9 mouse cellular contexts compared by ENCODE assay signal in the genomic region with DNA sequence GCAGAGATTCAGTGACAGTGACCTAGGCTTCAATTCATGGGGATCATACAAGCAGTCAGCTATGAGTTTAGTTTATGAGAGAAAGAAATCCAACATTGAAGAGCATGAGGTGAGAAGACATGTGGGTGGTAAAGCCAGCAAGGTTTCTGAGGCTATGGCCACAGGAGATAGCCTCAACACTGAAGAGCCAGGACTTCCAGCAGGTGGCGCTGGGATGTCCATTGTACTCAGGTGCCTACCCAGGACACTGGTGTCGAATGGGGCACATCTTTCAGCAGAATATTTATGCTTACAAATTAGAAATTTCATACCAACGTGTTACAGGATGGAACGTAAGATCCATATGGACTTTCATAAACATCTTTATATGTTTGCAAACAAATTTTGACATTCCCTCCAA. TPM values are rescaled to one million over a fixed set of nuclear protein-coding genes. Genes with fewer than 3 reads are reported as not detected.
A peak's percentile ranks its signal among the peaks of the same experiment; 100 is the strongest.
DNase-seq lines count a peak whose midpoint lies in the region; ATAC-seq and TF ChIP-seq lines count a peak whose summit lies in the region.
"Had no signal": no experiment of that assay in that cellular context is flagged by ENCODE, and none has a peak within 500 bp of the region (broad histone marks: within the 10 kb centered on the region; RNA-seq: fewer than 3 reads in every experiment).

No protein-coding gene starts in this region.

- no peak overlapping the region for H3K4me3 ChIP-seq in kidney, embryonic 14.5 days (ENCODE audit: low read length)
- H3K4me3 ChIP-seq in ES-Bruce4 (ENCODE audit: low read depth, low read length) = no peak overlapping the region
- H3K4me3 ChIP-seq in bone marrow macrophage, adult 2 months (ENCODE audit: insufficient read depth, low read length) = no peak overlapping the region
- no peak overlapping the region for H3K4me3 ChIP-seq in liver, postnatal 0 days (ENCODE audit: low read depth, low read length)
- no peak overlapping the region for H3K4me3 ChIP-seq in small intestine, adult 2 months (ENCODE audit: low read depth, low read length)
- H3K4me3 ChIP-seq: liver, embryonic 15.5 days had no signal

- H3K9me3 ChIP-seq in kidney, embryonic 14.5 days (ENCODE audit: control insufficient read depth, low read length) = no peaks in the 10 kb centered on the region
- no peaks in the 10 kb centered on the region for H3K9me3 ChIP-seq in ES-Bruce4 (replicated peaks; ENCODE audit: control insufficient read depth, insufficient read depth, low read length, poor library complexity, severe bottlenecking)
- H3K9me3 ChIP-seq in liver, postnatal 0 days (ENCODE audit: low read length) = no peaks in the 10 kb centered on the region
- H3K9me3 ChIP-seq: liver, embryonic 15.5 days had no signal

- H3K27me3 ChIP-seq in kidney, embryonic 14.5 days (ENCODE audit: control insufficient read depth, insufficient read depth, low read length) = no peaks in the 10 kb centered on the region
- no peaks in the 10 kb centered on the region for H3K27me3 ChIP-seq in ES-Bruce4 (ENCODE audit: control insufficient read depth, insufficient read depth, low read length, poor library complexity, severe bottlenecking)
- H3K27me3 ChIP-seq in liver, postnatal 0 days (ENCODE audit: insufficient read depth, low read length) = no peaks in the 10 kb centered on the region
- H3K27me3 ChIP-seq in small intestine, adult 2 months (ENCODE audit: control insufficient read depth, insufficient read depth, low read length) = no peaks in the 10 kb centered on the region
- H3K27me3 ChIP-seq: liver, embryonic 15.5 days had no signal

- H3K4me2 ChIP-seq in kidney, embryonic 14.5 days (replicated peaks; ENCODE audit: low read depth, low read length) = no peak overlapping the region
- no peak overlapping the region for H3K4me2 ChIP-seq in liver, postnatal 0 days (ENCODE audit: low read depth, low read length)
- H3K4me2 ChIP-seq: liver, embryonic 15.5 days had no signal

- no peak for ATAC-seq in kidney, embryonic 14.5 days (ENCODE audit: low FRiP score, low TSS enrichment)
- ATAC-seq in erythroblast, adult 5-6 weeks (replicated peaks; ENCODE audit: low FRiP score, poor library complexity, severe bottlenecking) = peak; percentile 71; the same call in 1 of the 2 replicates
- ATAC-seq in liver, postnatal 0 days = no peak

- no peaks in the 10 kb centered on the region for H3K36me3 ChIP-seq in kidney, embryonic 14.5 days (ENCODE audit: control insufficient read depth, insufficient read depth, low read length)
- no peaks in the 10 kb centered on the region for H3K36me3 ChIP-seq in ES-Bruce4 (ENCODE audit: control insufficient read depth, insufficient read depth, low read length, poor library complexity, severe bottlenecking)
- H3K36me3 ChIP-seq in liver, postnatal 0 days (replicated peaks; ENCODE audit: insufficient read depth, low read length) = no peaks in the 10 kb centered on the region
- no peaks in the 10 kb centered on the region for H3K36me3 ChIP-seq in small intestine, adult 2 months (ENCODE audit: control insufficient read depth, insufficient read depth, low read length)
- H3K36me3 ChIP-seq: liver, embryonic 15.5 days had no signal

- TF ChIP-seq EP300 in ES-Bruce4 (IDR thresholded peaks at IDR 0.05; ENCODE audit: insufficient read depth, low read depth, low read length) = no peak
- no peak for TF ChIP-seq EP300 in liver, postnatal 0 days (IDR thresholded peaks at IDR 0.05; ENCODE audit: low read depth)

- TF ChIP-seq POLR2A in ES-Bruce4 (IDR thresholded peaks at IDR 0.05; ENCODE audit: insufficient read depth, low read length) = no peak
- TF ChIP-seq POLR2A in bone marrow macrophage, adult 2 months (IDR thresholded peaks at IDR 0.05; ENCODE audit: borderline replicate concordance, low read depth, low read length) = no peak
- no peak for TF ChIP-seq POLR2A in small intestine, adult 2 months (IDR thresholded peaks at IDR 0.05; ENCODE audit: low read depth, low read length)

- 27% methylated on average over 4 of the region's 4 CpGs for WGBS in kidney, embryonic 14.5 days
- WGBS in liver, postnatal 0 days (ENCODE audit: insufficient replicate concordance) = 28% methylated on average over 4 of the region's 4 CpGs
- 18% methylated on average over 4 of the region's 4 CpGs for WGBS in small intestine, adult 2 months

- no peak overlapping the region for H3K27ac ChIP-seq in kidney, embryonic 14.5 days (ENCODE audit: low read depth, low read length)
- no peak overlapping the region for H3K27ac ChIP-seq in ES-Bruce4 (ENCODE audit: insufficient read depth, low read length)
- no peak overlapping the region for H3K27ac ChIP-seq in bone marrow macrophage, adult 2 months (ENCODE audit: insufficient read depth, low read depth, low read length)
- H3K27ac ChIP-seq in liver, postnatal 0 days (ENCODE audit: low read depth) = no peak overlapping the region
- H3K27ac ChIP-seq in small intestine, adult 2 months (ENCODE audit: insufficient read depth, low read depth, low read length) = no peak overlapping the region
- H3K27ac ChIP-seq: liver, embryonic 15.5 days had no signal

- peak; percentile 34 for DNase-seq in kidney, adult 11 months
- DNase-seq in liver, postnatal 0 days = peak; percentile 74
- DNase-seq in neural tube, embryonic 10.5 days (ENCODE audit: extremely low spot score, low spot score) = no peak

- H3K9ac ChIP-seq in kidney, embryonic 14.5 days (ENCODE audit: low read depth, low read length) = no peak overlapping the region
- no peak overlapping the region for H3K9ac ChIP-seq in ES-Bruce4 (ENCODE audit: low read depth, poor library complexity, severe bottlenecking)
- no peak overlapping the region for H3K9ac ChIP-seq in liver, postnatal 0 days (replicated peaks)
- H3K9ac ChIP-seq: liver, embryonic 15.5 days had no signal

- TF ChIP-seq CTCF in ES-Bruce4 (IDR thresholded peaks at IDR 0.05; ENCODE audit: low read depth, low read length) = peak; percentile 93
- 0 out of 2 replicates have a peak, but pooled peaks have one; percentile 12 for TF ChIP-seq CTCF in bone marrow macrophage, adult 2 months (IDR thresholded peaks at IDR 0.05; ENCODE audit: low read depth, low read length)
- peak; percentile 83 for TF ChIP-seq CTCF in liver, postnatal 0 days (IDR thresholded peaks at IDR 0.05; ENCODE audit: low read depth)
- TF ChIP-seq CTCF in small intestine, adult 2 months (IDR thresholded peaks at IDR 0.05; ENCODE audit: extremely low read depth, insufficient read length, insufficient replicate concordance, low read depth, low read length) = peak; percentile 61; the same call in 1 of the 2 replicates

- no peaks in the 10 kb centered on the region for H3K4me1 ChIP-seq in kidney, embryonic 14.5 days (ENCODE audit: control insufficient read depth, insufficient read depth, low read length)
- no peaks in the 10 kb centered on the region for H3K4me1 ChIP-seq in ES-Bruce4 (ENCODE audit: control insufficient read depth, insufficient read depth, low read length)
- peaks cover 14% of the 10 kb centered on the region for H3K4me1 ChIP-seq in bone marrow macrophage, adult 2 months (ENCODE audit: control insufficient read depth, insufficient read depth, low read length)
- no peaks in the 10 kb centered on the region for H3K4me1 ChIP-seq in liver, postnatal 0 days (ENCODE audit: insufficient read depth)
- no peaks in the 10 kb centered on the region for H3K4me1 ChIP-seq in small intestine, adult 2 months (ENCODE audit: control insufficient read depth, insufficient read depth, insufficient read length, low read length)
- H3K4me1 ChIP-seq: liver, embryonic 15.5 days had no signal

RNA-seq across cellular contexts. Expression of gene Rab7b, which starts 19.8 kb away (rescaled TPM):
- polyA plus RNA-seq in kidney, embryonic 14.5 days (2014; fragmentation: Nextera tagmentation; extraction: Ambion mirVana) = 1.4 and 2.1 TPM in 2 replicates
- polyA plus RNA-seq in ES-Bruce4 (2011; ENCODE audit: insufficient read depth, insufficient read length, low read depth, missing spikeins) = 3.1 and 4.4 TPM in 2 replicates
- 115 and 157 TPM in 2 replicates for polyA plus RNA-seq in bone marrow macrophage, adult 2 months (2012; ENCODE audit: insufficient read depth, insufficient read length, missing spikeins)
- 0.58 and 1.0 TPM in 2 replicates for total RNA-seq in erythroblast, adult 5-6 weeks (2015; ENCODE audit: low replicate concordance)
- 2.6 and 7.2 TPM in 2 replicates for total RNA-seq in erythroblast, adult 5-6 weeks (2017; ENCODE audit: low replicate concordance)
- polyA plus RNA-seq in liver, postnatal 0 days (2015; fragmentation: Nextera tagmentation; extraction: Ambion mirVana) = 2.3 and 2.4 TPM in 2 replicates
- 0.96 and 1.5 TPM in 2 replicates for polyA plus RNA-seq in small intestine, adult 2 months (2012; rRNA removed)

RNA-seq across cellular contexts. Expression of gene Slc26a9, which starts 35.5 kb away (rescaled TPM):
- 0.33 and 0.62 TPM in 2 replicates for polyA plus RNA-seq in kidney, embryonic 14.5 days (2014; fragmentation: Nextera tagmentation; extraction: Ambion mirVana)
- not detected in 2 replicates for polyA plus RNA-seq in ES-Bruce4 (2011; ENCODE audit: insufficient read depth, insufficient read length, low read depth, missing spikeins)
- not detected in 2 replicates for polyA plus RNA-seq in bone marrow macrophage, adult 2 months (2012; ENCODE audit: insufficient read depth, insufficient read length, missing spikeins)
- total RNA-seq in erythroblast, adult 5-6 weeks (2015; ENCODE audit: low replicate concordance) = not detected in 2 replicates
- not detected in 2 replicates for total RNA-seq in erythroblast, adult 5-6 weeks (2017; ENCODE audit: low replicate concordance)
- polyA plus RNA-seq in liver, postnatal 0 days (2015; fragmentation: Nextera tagmentation; extraction: Ambion mirVana) = not detected in 2 replicates
- 1.8 TPM in 1 of 2 replicates, not detected in the other for polyA plus RNA-seq in small intestine, adult 2 months (2012; rRNA removed)
- polyA plus RNA-seq: liver, embryonic 15.5 days had no signal

Comparison
In these comparisons a context has a peak if more than half of its experiments do, and no peak if none do; other contexts are left out.
1. CTCF ChIP-seq: peak in every context shown above with its lines; median percentile 93 in ES-Bruce4; 83 in liver, postnatal 0 days; 61 in small intestine, adult 2 months; 12 in bone marrow macrophage, adult 2 months.
2. RNA of gene Rab7b, which starts 19.8 kb away (polyA plus RNA-seq): 115 to 157 TPM in bone marrow macrophage, adult 2 months; 3.1 to 4.4 TPM in ES-Bruce4, 2.3 to 2.4 TPM in liver, postnatal 0 days, 0.96 to 1.5 TPM in small intestine, adult 2 months and 1.4 to 2.1 TPM in kidney, embryonic 14.5 days; every median in the first group is over 10 times any median in the second.